In the genomic region with DNA sequence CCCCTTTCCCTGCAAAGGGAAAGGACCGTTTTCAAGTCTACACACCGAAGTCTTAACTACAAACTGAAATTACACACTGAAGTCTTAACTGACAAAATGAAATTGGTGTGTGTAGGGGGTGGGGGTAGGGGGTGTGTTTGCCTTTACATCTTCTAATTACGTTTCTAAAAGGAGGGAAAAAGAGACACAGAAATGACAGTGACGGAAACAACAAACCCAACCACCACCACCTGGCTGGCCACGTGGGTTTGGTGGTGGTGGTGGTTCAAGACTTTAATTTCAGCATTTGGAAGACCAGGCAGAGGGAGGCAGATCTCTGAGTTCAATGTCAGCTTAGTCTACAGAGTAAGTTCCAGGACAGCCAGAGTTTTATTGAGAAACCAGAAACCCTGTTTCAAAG, we compare ENCODE assay signal across 8 mouse cellular contexts. TPM values are rescaled to one million over a fixed set of nuclear protein-coding genes. Genes with fewer than 3 reads are reported as not detected.
DNase-seq lines count a peak whose midpoint lies in the region; ATAC-seq and TF ChIP-seq lines count a peak whose summit lies in the region.

No protein-coding gene starts in this region.

- H3K4me1 ChIP-seq in lung, postnatal 0 days (ENCODE audit: insufficient read depth, low read depth, low read length): 0 out of 2 replicates have a peak, but pooled peaks cover 2% of the 10 kb centered on the region
- no peaks in the 10 kb centered on the region for H3K4me1 ChIP-seq in limb, embryonic 11.5 days (ENCODE audit: control insufficient read depth, insufficient read depth, low read length)
- peaks cover 5% of the 10 kb centered on the region; the same call in 1 of the 2 replicates for H3K4me1 ChIP-seq in neural tube, embryonic 14.5 days (ENCODE audit: control insufficient read depth, insufficient read depth, low read length)

- TF ChIP-seq CTCF in lung, postnatal 0 days (IDR thresholded peaks at IDR 0.05): no peak

- H3K9ac ChIP-seq in lung, postnatal 0 days (replicated peaks; ENCODE audit: low read depth): peak overlapping the region; percentile 58
- no peak overlapping the region for H3K9ac ChIP-seq in limb, embryonic 11.5 days (ENCODE audit: low read length)
- no peak overlapping the region for H3K9ac ChIP-seq in neural tube, embryonic 14.5 days (replicated peaks; ENCODE audit: low read depth, low read length)

- TF ChIP-seq EP300 in lung, postnatal 0 days (IDR thresholded peaks at IDR 0.05): no peak

- ATAC-seq in lung, postnatal 0 days: no peak
- peak; percentile 47 for ATAC-seq in erythroblast, adult 5-6 weeks (replicated peaks; ENCODE audit: low FRiP score, poor library complexity, severe bottlenecking)
- ATAC-seq in limb, embryonic 11.5 days (ENCODE audit: insufficient number of reproducible peaks, low FRiP score, low TSS enrichment, low read depth): no peak
- peak; percentile 6; the same call in 1 of the 2 replicates for ATAC-seq in neural tube, embryonic 14.5 days (ENCODE audit: low read depth)

- H3K9me3 ChIP-seq in lung, postnatal 0 days (ENCODE audit: low read length): no peaks in the 10 kb centered on the region
- no peaks in the 10 kb centered on the region for H3K9me3 ChIP-seq in limb, embryonic 11.5 days (ENCODE audit: control insufficient read depth, low read length)
- no peaks in the 10 kb centered on the region for H3K9me3 ChIP-seq in neural tube, embryonic 14.5 days (ENCODE audit: control insufficient read depth, low read length)

- H3K36me3 ChIP-seq in lung, postnatal 0 days (ENCODE audit: insufficient read depth, low read length): no peaks in the 10 kb centered on the region
- H3K36me3 ChIP-seq in limb, embryonic 11.5 days (ENCODE audit: control insufficient read depth, insufficient read depth, low read length): no peaks in the 10 kb centered on the region
- peaks cover 2% of the 10 kb centered on the region for H3K36me3 ChIP-seq in neural tube, embryonic 14.5 days (ENCODE audit: control insufficient read depth, insufficient read depth, low read length)

- 3% methylated on average over 5 of the region's 5 CpGs for WGBS in lung, postnatal 0 days
- WGBS in limb, embryonic 11.5 days: 3% methylated on average over 5 of the region's 5 CpGs
- WGBS in neural tube, embryonic 14.5 days: 2% methylated on average over 5 of the region's 5 CpGs

- no peaks in the 10 kb centered on the region for H3K27me3 ChIP-seq in lung, postnatal 0 days (replicated peaks; ENCODE audit: insufficient read depth, low read length)
- H3K27me3 ChIP-seq in limb, embryonic 11.5 days (ENCODE audit: control insufficient read depth, insufficient read depth, low read length): no peaks in the 10 kb centered on the region
- no peaks in the 10 kb centered on the region for H3K27me3 ChIP-seq in neural tube, embryonic 14.5 days (ENCODE audit: control insufficient read depth, insufficient read depth, low read length)

- DNase-seq in lung, postnatal 0 days (ENCODE audit: low spot score): no peak
- DNase-seq in lung, postnatal 14 days: no peak
- DNase-seq in limb, embryonic 11.5 days (ENCODE audit: low spot score): no peak
- DNase-seq in cerebellum, postnatal 10 days: no peak
- DNase-seq in cerebellum, postnatal 4 days (ENCODE audit: low spot score in 2 of 2): no peak
- DNase-seq in urinary bladder, postnatal 25 days (ENCODE audit: low spot score): no peak

- peak overlapping the region; percentile 86 for H3K4me3 ChIP-seq in lung, postnatal 0 days (ENCODE audit: low read depth, low read length)
- peak overlapping the region; percentile 64 for H3K4me3 ChIP-seq in limb, embryonic 11.5 days (ENCODE audit: low read depth, low read length)
- peak overlapping the region; percentile 92 for H3K4me3 ChIP-seq in neural tube, embryonic 14.5 days (ENCODE audit: low read depth, low read length)

- no peak overlapping the region for H3K27ac ChIP-seq in lung, postnatal 0 days (ENCODE audit: low read length)
- no peak overlapping the region for H3K27ac ChIP-seq in limb, embryonic 11.5 days (replicated peaks; ENCODE audit: low read depth, low read length)
- H3K27ac ChIP-seq in neural tube, embryonic 14.5 days (ENCODE audit: low read depth, low read length): no peak overlapping the region

- H3K4me2 ChIP-seq in lung, postnatal 0 days (replicated peaks; ENCODE audit: low read depth, low read length): peak overlapping the region; percentile 60
- peak overlapping the region; percentile 26 for H3K4me2 ChIP-seq in limb, embryonic 11.5 days (ENCODE audit: low read depth, severe bottlenecking)
- peak overlapping the region; percentile 86 for H3K4me2 ChIP-seq in neural tube, embryonic 14.5 days (ENCODE audit: low read depth, low read length)

RNA-seq across cellular contexts. Expression of gene Lancl1, which starts 0.4 kb away (rescaled TPM):
- polyA plus RNA-seq in lung, postnatal 0 days (2015; fragmentation: Nextera tagmentation; extraction: Ambion mirVana): 65.9 and 68.0 TPM in 2 replicates
- 1.3 and 2.3 TPM in 2 replicates for total RNA-seq in erythroblast, adult 5-6 weeks (2015; ENCODE audit: low replicate concordance)
- 4.5 and 19.9 TPM in 2 replicates for total RNA-seq in erythroblast, adult 5-6 weeks (2017; ENCODE audit: low replicate concordance)
- 92.4 and 97.0 TPM in 2 replicates for polyA plus RNA-seq in limb, embryonic 11.5 days (2014; fragmentation: Nextera tagmentation; extraction: Ambion mirVana)
- 194 and 225 TPM in 2 replicates for polyA plus RNA-seq in neural tube, embryonic 14.5 days (2014; fragmentation: Nextera tagmentation; extraction: Ambion mirVana)

Comparison
In these comparisons a context has a peak if more than half of its experiments do, and no peak if none do; other contexts are left out.
1. ATAC-seq: peak in erythroblast, adult 5-6 weeks (single experiment) and neural tube, embryonic 14.5 days (single experiment); none in lung, postnatal 0 days (single experiment) and limb, embryonic 11.5 days (single experiment).
2. H3K4me2 ChIP-seq: peak in every context shown above with its lines; median percentile 86 in neural tube, embryonic 14.5 days; 60 in lung, postnatal 0 days; 26 in limb, embryonic 11.5 days.
3. Peak in every context shown above with its lines, with median percentiles within 50 percentile points of each other: H3K4me3 ChIP-seq.